Mouse (Mus musculus) liver, postnatal 0 days (tissue): ENCODE measurements at regions not wholly inside any gene's neighbourhood (a gene's known extent, or its start where the extent isn't known, plus 50 kb on each side); places are given as distances from the start of the nearest gene placed in this dataset.

ENCODE experiments used
- CTCF ChIP-seq: sonication (generic); IDR thresholded peaks from 2 replicates; pipeline ENCODE4 v1.5.1; 2016; ENCODE audit warnings: antibody characterized with exemption, low read depth
- EP300 ChIP-seq: IDR thresholded peaks from 2 replicates; pipeline ENCODE4 v1.6.1; 2016; ENCODE audit warnings: antibody characterized with exemption, low read depth, mild to moderate bottlenecking

GRCm38 (mm10) chr1:41035085-41035880 is 229.9 kb downstream of the Tmem182 start:
- TF ChIP-seq CTCF (no peak), EP300 (no peak)
